Mouse (Mus musculus) stomach, embryonic 16.5 days (tissue): ENCODE data around the gene Fhl2. TPM values are rescaled to one million over a fixed set of nuclear protein-coding genes. Genes with fewer than 3 reads are reported as not detected.

Source experiments
- ATAC-seq: fragments of 200-750 bp; cut with Nextera tagmentation; 2 replicates; pipeline ENCODE4 v1.8.0; 2017; ENCODE audit warnings: moderate number of reproducible peaks, moderate TSS enrichment; ENCODE audit not compliant: insufficient read depth, low FRiP score
- H3K27ac ChIP-seq: fragments of 300-500 bp; sonication (generic); 2 replicates; pipeline ENCODE4 v1.5.1; 2014; ENCODE audit warnings: low read length
- H3K27me3 ChIP-seq: fragments of 300-500 bp; sonication (generic); 2 replicates; pipeline ENCODE4 v1.6.1; 2014; ENCODE audit warnings: low read length, control low read depth, mixed read lengths; ENCODE audit not compliant: control insufficient read depth, insufficient read depth
- H3K36me3 ChIP-seq: fragments of 300-500 bp; sonication (generic); 2 replicates; pipeline ENCODE4 v1.6.1; 2014; ENCODE audit warnings: low read length; ENCODE audit not compliant: control insufficient read depth, insufficient read depth
- H3K4me1 ChIP-seq: fragments of 300-500 bp; sonication (generic); 2 replicates; pipeline ENCODE4 v1.6.1; 2014; ENCODE audit warnings: low read length, control low read depth, mixed read lengths; ENCODE audit not compliant: control insufficient read depth, insufficient read depth
- H3K4me2 ChIP-seq: fragments of 300-500 bp; sonication (generic); 2 replicates; pipeline ENCODE4 v1.6.1; 2014; ENCODE audit warnings: low read depth, low read length, mixed read lengths
- H3K4me3 ChIP-seq: fragments of 300-500 bp; sonication (generic); replicated peaks from 2 replicates; pipeline ENCODE4 v1.5.1; 2014; ENCODE audit warnings: mild to moderate bottlenecking, low read length
- H3K9ac ChIP-seq: fragments of 300-500 bp; sonication (generic); 2 replicates; pipeline ENCODE4 v1.6.1; 2014; ENCODE audit warnings: low read length
- H3K9me3 ChIP-seq: fragments of 300-500 bp; sonication (generic); replicated peaks from 2 replicates; pipeline ENCODE4 v1.6.1; 2016; ENCODE audit warnings: low read length, control low read depth; ENCODE audit not compliant: control insufficient read depth
- WGBS: fragments of 180-500 bp; shearing (Covaris S2); extraction: QIAGEN DNeasy Blood & Tissue Kit; methylation state at CpG from one replicate; pipeline ENCODE4 v1.1.7; 2014; 5-methylcytosine and 5-hydroxymethylcytosine counted together
- polyA plus RNA-seq: library from polyadenylated mRNA; unstranded; fragments of >200 nt; fragmentation: Nextera tagmentation; extraction: Ambion mirVana; gene quantifications from 2 replicates; pipeline ENCODE4 v1.2.1, GENCODE M21; 2015

Gene Fhl2
- 91.2 and 98.1 TPM in 2 replicates for polyA plus RNA-seq

GRCm38 (mm10) chr1:43196661-43197241, at the start of gene Fhl2:
Gene Fhl2 (minus strand): TSS chr1:43196984.
- Histone ChIP-seq H3K4me1 (peaks cover 7% of the 10 kb centered on the region; the same call in 1 of the 2 replicates), H3K36me3 (no peaks in the 10 kb centered on the region), H3K4me2 (no peak within 1 kb of the TSS), H3K9ac (no peak within 1 kb of the TSS), H3K27ac (no peak within 1 kb of the TSS; the same call in 1 of the 2 replicates), H3K27me3 (no peaks in the 10 kb centered on the region), H3K4me3 (no peak within 1 kb of the TSS), H3K9me3 (no peaks in the 10 kb centered on the region)
- 67% methylated on average over 5 of the region's 5 CpGs for WGBS
- ATAC-seq, result 0 out of 2 replicates have a peak, but pooled peaks have one; percentile 33

- Histone ChIP-seq H3K27me3 (no peaks in the 10 kb centered on the region), H3K4me1 (no peaks in the 10 kb centered on the region), H3K9ac (no peak overlapping the region), H3K4me3 (no peak overlapping the region), H3K27ac (no peak overlapping the region), H3K4me2 (no peak overlapping the region), H3K36me3 (no peaks in the 10 kb centered on the region), H3K9me3 (no peaks in the 10 kb centered on the region)
- 58% methylated on average over 2 of the region's 2 CpGs for WGBS
- peak; percentile 40; the same call in 1 of the 2 replicates for ATAC-seq
Measured at GRCm38 (mm10) chr1:43245014-43245413, 48.2 kb upstream of the Fhl2 start.

- Histone ChIP-seq H3K4me1 (0 out of 2 replicates have a peak, but pooled peaks cover 2% of the 10 kb centered on the region), H3K9ac (no peak overlapping the region), H3K9me3 (no peaks in the 10 kb centered on the region), H3K4me2 (no peak overlapping the region), H3K27me3 (no peaks in the 10 kb centered on the region), H3K36me3 (no peaks in the 10 kb centered on the region), H3K27ac (no peak overlapping the region), H3K4me3 (no peak overlapping the region)
- no peak for ATAC-seq
- WGBS, result 80% methylated on average over 2 of the region's 2 CpGs
Measured at GRCm38 (mm10) chr1:43241208-43241607, 44.4 kb upstream of the Fhl2 start.

- Histone ChIP-seq H3K27me3 (no peaks in the 10 kb centered on the region), H3K4me1 (0 out of 2 replicates have a peak, but pooled peaks cover 2% of the 10 kb centered on the region), H3K9me3 (no peaks in the 10 kb centered on the region), H3K9ac (no peak overlapping the region), H3K4me2 (no peak overlapping the region), H3K27ac (no peak overlapping the region), H3K4me3 (no peak overlapping the region), H3K36me3 (no peaks in the 10 kb centered on the region)
- no peak for ATAC-seq
- 72% methylated on average over 2 of the region's 2 CpGs for WGBS
Measured at GRCm38 (mm10) chr1:43239796-43240313, 43.1 kb upstream of the Fhl2 start.

- no peaks in the 10 kb centered on the region for H3K9me3 ChIP-seq
- 0 out of 2 replicates have a peak, but pooled peaks cover 2% of the 10 kb centered on the region for H3K4me1 ChIP-seq
- H3K4me3 ChIP-seq, result no peak overlapping the region
- no peak overlapping the region for H3K4me2 ChIP-seq
- H3K27ac ChIP-seq, result no peak overlapping the region
- ATAC-seq, result no peak
- no peak overlapping the region for H3K9ac ChIP-seq
- no peaks in the 10 kb centered on the region for H3K27me3 ChIP-seq
- WGBS, result 82% methylated on average over 2 of the region's 2 CpGs
- H3K36me3 ChIP-seq, result no peaks in the 10 kb centered on the region
Measured at GRCm38 (mm10) chr1:43238471-43238870, 41.7 kb upstream of the Fhl2 start.

GRCm38 (mm10) chr1:43237360-43238235, 40.8 kb upstream of the Fhl2 start:
- H3K4me2 ChIP-seq, result no peak overlapping the region
- H3K9ac ChIP-seq, result no peak overlapping the region
- H3K36me3 ChIP-seq, result no peaks in the 10 kb centered on the region
- H3K27me3 ChIP-seq, result no peaks in the 10 kb centered on the region
- H3K4me3 ChIP-seq, result no peak overlapping the region
- WGBS, result 88% methylated on average over 3 of the region's 3 CpGs
- peak overlapping the region; percentile 7; the same call in 1 of the 2 replicates for H3K27ac ChIP-seq
- no peaks in the 10 kb centered on the region for H3K9me3 ChIP-seq
- no peak for ATAC-seq
- H3K4me1 ChIP-seq, result 0 out of 2 replicates have a peak, but pooled peaks cover 2% of the 10 kb centered on the region

- Histone ChIP-seq H3K36me3 (no peaks in the 10 kb centered on the region), H3K4me1 (0 out of 2 replicates have a peak, but pooled peaks cover 3% of the 10 kb centered on the region), H3K9me3 (no peaks in the 10 kb centered on the region), H3K27ac (peak overlapping the region; percentile 64), H3K9ac (no peak overlapping the region), H3K4me2 (0 out of 2 replicates have a peak overlapping the region, but pooled peaks have one; percentile 16), H3K27me3 (no peaks in the 10 kb centered on the region), H3K4me3 (no peak overlapping the region)
- ATAC-seq, result peak; percentile 33; the same call in 1 of the 2 replicates
- 50% methylated on average over 8 of the region's 8 CpGs for WGBS
Measured at GRCm38 (mm10) chr1:43225531-43226151, 28.9 kb upstream of the Fhl2 start.

GRCm38 (mm10) chr1:43224943-43225342, 28.2 kb upstream of the Fhl2 start:
- H3K9me3 ChIP-seq, result no peaks in the 10 kb centered on the region
- H3K27ac ChIP-seq, result no peak overlapping the region
- no peak for ATAC-seq
- WGBS, result 63% methylated on average over 4 of the region's 4 CpGs
- H3K36me3 ChIP-seq, result no peaks in the 10 kb centered on the region
- no peaks in the 10 kb centered on the region for H3K27me3 ChIP-seq
- H3K4me2 ChIP-seq, result no peak overlapping the region
- H3K4me3 ChIP-seq, result no peak overlapping the region
- H3K4me1 ChIP-seq, result 0 out of 2 replicates have a peak, but pooled peaks cover 3% of the 10 kb centered on the region
- H3K9ac ChIP-seq, result no peak overlapping the region
